Mouse (Mus musculus): Measurements from ENCODE around the gene Kmt5b.

Gene Kmt5b

GRCm38 (mm10) chr19:3844836-3845235 lies 77.6 kb downstream of the Kmt5b start:
- DNase-seq: no peak

- DNase-seq: no peak
These were observed 78.1 kb downstream of the Kmt5b start for GRCm38 (mm10) chr19:3845339-3845738.

- DNase-seq: no peak
These were observed 78.7 kb downstream of the Kmt5b start for GRCm38 (mm10) chr19:3845803-3846406.

GRCm38 (mm10) chr19:3846676-3847604 lies 79.7 kb downstream of the Kmt5b start:
- DNase-seq: no peak

- no peak for DNase-seq
These were observed 80.5 kb downstream of the Kmt5b start for GRCm38 (mm10) chr19:3847711-3848110.

- DNase-seq: peak; percentile 38
These were observed 81.1 kb downstream of the Kmt5b start for GRCm38 (mm10) chr19:3848207-3848808.

GRCm38 (mm10) chr19:3849251-3849650 lies 82.0 kb downstream of the Kmt5b start:
- DNase-seq: no peak

- no peak for DNase-seq
These were observed 82.9 kb downstream of the Kmt5b start for GRCm38 (mm10) chr19:3850076-3850475.

GRCm38 (mm10) chr19:3850847-3851469 lies 83.7 kb downstream of the Kmt5b start:
- DNase-seq: peak; percentile 83

- peak; percentile 99 for DNase-seq
These were observed 84.3 kb downstream of the Kmt5b start, which contains the start of gene Chka for GRCm38 (mm10) chr19:3851502-3851962. Gene Chka (plus strand): TSS chr19:3851773.

- DNase-seq: peak; percentile 75
These were observed 84.9 kb downstream of the Kmt5b start for GRCm38 (mm10) chr19:3851979-3852681.

GRCm38 (mm10) chr19:3853121-3853520 lies 85.9 kb downstream of the Kmt5b start:
- DNase-seq: no peak

- peak; percentile 48 for DNase-seq
These were observed 86.7 kb downstream of the Kmt5b start for GRCm38 (mm10) chr19:3853891-3854290.

GRCm38 (mm10) chr19:3855091-3855490 lies 87.9 kb downstream of the Kmt5b start:
- DNase-seq: peak; percentile 39

- peak; percentile 52 for DNase-seq
These were observed 88.4 kb downstream of the Kmt5b start for GRCm38 (mm10) chr19:3855601-3856000.

- no peak for DNase-seq
These were observed 90.0 kb downstream of the Kmt5b start for GRCm38 (mm10) chr19:3857220-3857619.

- no peak for DNase-seq
These were observed 95.5 kb downstream of the Kmt5b start for GRCm38 (mm10) chr19:3862713-3863112.

GRCm38 (mm10) chr19:3864960-3865359 lies 97.7 kb downstream of the Kmt5b start:
- no peak for DNase-seq

Measured in kidney, postnatal 10 days (tissue).